Mouse (Mus musculus) testis, adult 2 months (tissue): Measurements from ENCODE around the gene Adra1d. TPM values are rescaled to one million over a fixed set of nuclear protein-coding genes. Genes with fewer than 3 reads are reported as not detected.

Source experiments
- H3K27ac ChIP-seq: fragments of 200-500 bp; 2 replicates; pipeline ENCODE4 v1.5.1; 2012; ENCODE audit warnings: low read depth, low read length; ENCODE audit not compliant: control insufficient read depth, insufficient read depth
- H3K27me3 ChIP-seq: fragments of 200-500 bp; 2 replicates; pipeline ENCODE4 v1.6.1; 2012; ENCODE audit warnings: mild to moderate bottlenecking, low read length, moderate library complexity; ENCODE audit not compliant: control insufficient read depth, insufficient read depth
- H3K36me3 ChIP-seq: fragments of 200-500 bp; 2 replicates; pipeline ENCODE4 v1.6.1; 2012; ENCODE audit warnings: mild to moderate bottlenecking, low read length; ENCODE audit not compliant: control insufficient read depth, insufficient read depth
- H3K4me1 ChIP-seq: fragments of 200-500 bp; 2 replicates; pipeline ENCODE4 v1.6.1; 2012; ENCODE audit warnings: low read length; ENCODE audit not compliant: control insufficient read depth, insufficient read depth
- H3K4me3 ChIP-seq: fragments of 200-500 bp; 2 replicates; pipeline ENCODE4 v1.5.1; 2012; ENCODE audit warnings: low read depth, mild to moderate bottlenecking, low read length, moderate library complexity, mixed read lengths; ENCODE audit not compliant: control insufficient read depth
- CTCF ChIP-seq: fragments of 200-500 bp; IDR thresholded peaks from 2 replicates; pipeline ENCODE4 v1.5.1; 2012; ENCODE audit warnings: low read depth, mild to moderate bottlenecking, inconsistent platforms, low read length, moderate library complexity; ENCODE audit not compliant: control insufficient read depth, insufficient read depth, insufficient replicate concordance
- POLR2A ChIP-seq: fragments of 200-500 bp; IDR thresholded peaks from 2 replicates; pipeline ENCODE4 v1.6.1; 2012; ENCODE audit warnings: low read depth, mild to moderate bottlenecking, inconsistent platforms, low read length, moderate library complexity; ENCODE audit not compliant: control insufficient read depth
- polyA plus RNA-seq: library from polyadenylated mRNA; depleted of rRNA; stranded (reverse); fragments of >200 nt; gene quantifications from 2 replicates; pipeline ENCODE4 v1.2.3, GENCODE M21; 2012; rRNA removed

The Adra1d gene
- polyA plus RNA-seq, 1 experiment, result 3.8 TPM

GRCm38 (mm10) chr2:131505431-131505830 lies 56.7 kb downstream of the Adra1d start:
- TF ChIP-seq CTCF, result no peak
- TF ChIP-seq POLR2A, result no peak
- no peaks in the 10 kb centered on the region for H3K36me3 ChIP-seq
- no peak overlapping the region for H3K4me3 ChIP-seq
- H3K27me3 ChIP-seq, result no peaks in the 10 kb centered on the region
- peaks cover 16% of the 10 kb centered on the region for H3K4me1 ChIP-seq
- H3K27ac ChIP-seq, result no peak overlapping the region

- Histone ChIP-seq H3K4me1 (peaks cover 10% of the 10 kb centered on the region), H3K27me3 (no peaks in the 10 kb centered on the region), H3K36me3 (no peaks in the 10 kb centered on the region), H3K4me3 (no peak overlapping the region), H3K27ac (no peak overlapping the region)
- no peak for TF ChIP-seq POLR2A
- TF ChIP-seq CTCF, result no peak
These were observed 59.5 kb downstream of the Adra1d start for GRCm38 (mm10) chr2:131502561-131502960.

GRCm38 (mm10) chr2:131501886-131502285 lies 60.2 kb downstream of the Adra1d start:
- no peak for TF ChIP-seq CTCF
- TF ChIP-seq POLR2A, result no peak
- Histone ChIP-seq H3K4me1 (peaks cover 9% of the 10 kb centered on the region), H3K36me3 (no peaks in the 10 kb centered on the region), H3K4me3 (no peak overlapping the region), H3K27me3 (no peaks in the 10 kb centered on the region), H3K27ac (no peak overlapping the region)

- no peak overlapping the region for H3K4me3 ChIP-seq
- H3K36me3 ChIP-seq, result no peaks in the 10 kb centered on the region
- no peak overlapping the region for H3K27ac ChIP-seq
- peaks cover 5% of the 10 kb centered on the region for H3K4me1 ChIP-seq
- H3K27me3 ChIP-seq, result no peaks in the 10 kb centered on the region
- TF ChIP-seq POLR2A (no peak), CTCF (no peak)
These were observed 62.7 kb downstream of the Adra1d start for GRCm38 (mm10) chr2:131499290-131499845.

- TF ChIP-seq POLR2A (no peak), CTCF (no peak)
- Histone ChIP-seq H3K27me3 (no peaks in the 10 kb centered on the region), H3K27ac (no peak overlapping the region), H3K4me3 (no peak overlapping the region), H3K4me1 (peaks cover 5% of the 10 kb centered on the region), H3K36me3 (no peaks in the 10 kb centered on the region)
These were observed 63.9 kb downstream of the Adra1d start for GRCm38 (mm10) chr2:131498219-131498618.

GRCm38 (mm10) chr2:131497224-131497856 lies 64.7 kb downstream of the Adra1d start:
- TF ChIP-seq POLR2A, result no peak
- TF ChIP-seq CTCF, result no peak
- H3K4me1 ChIP-seq, result peaks cover 6% of the 10 kb centered on the region
- H3K27me3 ChIP-seq, result no peaks in the 10 kb centered on the region
- H3K36me3 ChIP-seq, result no peaks in the 10 kb centered on the region
- H3K27ac ChIP-seq, result no peak overlapping the region
- no peak overlapping the region for H3K4me3 ChIP-seq

- Histone ChIP-seq H3K4me1 (peaks cover 5% of the 10 kb centered on the region; the same call in 1 of the 2 replicates), H3K27ac (no peak overlapping the region), H3K27me3 (0 out of 2 replicates have a peak, but pooled peaks cover 3% of the 10 kb centered on the region), H3K36me3 (no peaks in the 10 kb centered on the region), H3K4me3 (no peak overlapping the region)
- TF ChIP-seq CTCF (no peak), POLR2A (no peak)
These were observed 65.8 kb downstream of the Adra1d start for GRCm38 (mm10) chr2:131496125-131496820.

Other genes starting within 250 kb of the Adra1d start
- gene Rnf24, start 209.4 kb downstream of the Adra1d start, polyA plus RNA-seq, result 55.4 and 64.7 TPM in 2 replicates
- 19.2 and 22.2 TPM in 2 replicates for gene Smox, start 70.8 kb downstream of the Adra1d start, polyA plus RNA-seq